Mouse (Mus musculus) stomach, embryonic 15.5 days (tissue): ENCODE measurements around the gene Sf3b2. TPM values are rescaled to one million over a fixed set of nuclear protein-coding genes. Genes with fewer than 3 reads are reported as not detected.

Source experiments
- ATAC-seq: fragments of 200-750 bp; cut with Nextera tagmentation; 2 replicates; pipeline ENCODE4 v1.8.0; 2017; ENCODE audit warnings: low read depth, moderate number of reproducible peaks, moderate TSS enrichment; ENCODE audit not compliant: insufficient read depth, low FRiP score
- H3K27ac ChIP-seq: fragments of 300-500 bp; sonication (generic); 2 replicates; pipeline ENCODE4 v1.5.1; 2015; ENCODE audit warnings: mild to moderate bottlenecking, inconsistent platforms
- H3K27me3 ChIP-seq: fragments of 300-500 bp; sonication (generic); replicated peaks from 2 replicates; pipeline ENCODE4 v1.6.1; 2015; ENCODE audit warnings: inconsistent platforms
- H3K36me3 ChIP-seq: fragments of 300-500 bp; sonication (generic); 2 replicates; pipeline ENCODE4 v1.6.1; 2015; ENCODE audit warnings: inconsistent platforms
- H3K4me1 ChIP-seq: fragments of 300-500 bp; sonication (generic); 2 replicates; pipeline ENCODE4 v1.6.1; 2015; ENCODE audit warnings: inconsistent platforms
- H3K4me2 ChIP-seq: fragments of 300-500 bp; sonication (generic); 2 replicates; pipeline ENCODE4 v1.6.1; 2015; ENCODE audit warnings: mild to moderate bottlenecking, inconsistent platforms
- H3K4me3 ChIP-seq: fragments of 300-500 bp; sonication (generic); replicated peaks from 2 replicates; pipeline ENCODE4 v1.5.1; 2015; ENCODE audit warnings: inconsistent platforms
- H3K9ac ChIP-seq: fragments of 300-500 bp; sonication (generic); 2 replicates; pipeline ENCODE4 v1.6.1; 2015; ENCODE audit warnings: inconsistent platforms
- H3K9me3 ChIP-seq: fragments of 300-500 bp; sonication (generic); 2 replicates; pipeline ENCODE4 v1.6.1; 2016; ENCODE audit warnings: inconsistent platforms
- WGBS: fragments of 180-500 bp; shearing (Covaris S2); methylation state at CpG from one replicate; pipeline ENCODE4 v1.1.7; 2015; 5-methylcytosine and 5-hydroxymethylcytosine counted together
- polyA plus RNA-seq: library from polyadenylated mRNA; unstranded; fragments of >200 nt; fragmentation: Nextera tagmentation; extraction: Ambion mirVana; gene quantifications from 2 replicates; pipeline ENCODE4 v1.2.1, GENCODE M21; 2015

Gene Sf3b2
- 278 and 308 TPM in 2 replicates for polyA plus RNA-seq

GRCm38 (mm10) chr19:5294972-5295735 lies at the start of gene Sf3b2:
Gene Sf3b2, minus strand, starts transcription at chr19:5295455.
- Histone ChIP-seq H3K4me3 (peak within 1 kb of the TSS; percentile 64), H3K27ac (peak within 1 kb of the TSS; percentile 82), H3K4me1 (peaks cover 13% of the 10 kb centered on the region; the same call in 1 of the 2 replicates), H3K4me2 (peak within 1 kb of the TSS; percentile 85), H3K27me3 (no peaks in the 10 kb centered on the region), H3K36me3 (peaks cover 23% of the 10 kb centered on the region), H3K9ac (peak within 1 kb of the TSS; percentile 54), H3K9me3 (no peaks in the 10 kb centered on the region)
- ATAC-seq: peak; percentile 98
- WGBS: under 1% methylated on average over 46 of the region's 46 CpGs

GRCm38 (mm10) chr19:5341360-5341759 lies 46.1 kb upstream of the Sf3b2 start:
- H3K27me3 ChIP-seq: no peaks in the 10 kb centered on the region
- no peaks in the 10 kb centered on the region for H3K36me3 ChIP-seq
- ATAC-seq: no peak
- H3K27ac ChIP-seq: no peak overlapping the region
- no peak overlapping the region for H3K4me3 ChIP-seq
- WGBS: 88% methylated on average over 7 of the region's 7 CpGs
- no peaks in the 10 kb centered on the region for H3K4me1 ChIP-seq
- H3K9me3 ChIP-seq: no peaks in the 10 kb centered on the region
- H3K4me2 ChIP-seq: no peak overlapping the region
- no peak overlapping the region for H3K9ac ChIP-seq

- no peaks in the 10 kb centered on the region for H3K9me3 ChIP-seq
Measured at GRCm38 (mm10) chr19:5337975-5338374, 42.7 kb upstream of the Sf3b2 start.

GRCm38 (mm10) chr19:5335441-5335840 lies 40.2 kb upstream of the Sf3b2 start, which contains the start of gene Catsper1:
Gene Catsper1, plus strand, starts transcription at chr19:5335741.
- H3K9ac ChIP-seq: no peak within 1 kb of the TSS
- H3K9me3 ChIP-seq: no peaks in the 10 kb centered on the region
- 87% methylated on average over 6 of the region's 6 CpGs for WGBS
- no peak within 1 kb of the TSS for H3K27ac ChIP-seq
- no peak within 1 kb of the TSS for H3K4me2 ChIP-seq
- H3K27me3 ChIP-seq: no peaks in the 10 kb centered on the region
- H3K4me1 ChIP-seq: no peaks in the 10 kb centered on the region
- H3K36me3 ChIP-seq: no peaks in the 10 kb centered on the region
- H3K4me3 ChIP-seq: no peak within 1 kb of the TSS
- no peak for ATAC-seq

More at GRCm38 (mm10) chr19:5337975-5338374, 42.7 kb upstream of the Sf3b2 start:
- ATAC-seq: no peak
- no peaks in the 10 kb centered on the region for H3K4me1 ChIP-seq
- no peaks in the 10 kb centered on the region for H3K27me3 ChIP-seq
- 19% methylated on average over 5 of the region's 5 CpGs for WGBS
- H3K4me2 ChIP-seq: no peak overlapping the region
- no peak overlapping the region for H3K4me3 ChIP-seq
- no peak overlapping the region for H3K27ac ChIP-seq
- no peaks in the 10 kb centered on the region for H3K36me3 ChIP-seq
- H3K9ac ChIP-seq: no peak overlapping the region

- H3K4me1 ChIP-seq: no peaks in the 10 kb centered on the region
- H3K9ac ChIP-seq: no peak overlapping the region
- no peak for ATAC-seq
- H3K4me3 ChIP-seq: no peak overlapping the region
- no peaks in the 10 kb centered on the region for H3K36me3 ChIP-seq
- H3K9me3 ChIP-seq: no peaks in the 10 kb centered on the region
- H3K27me3 ChIP-seq: no peaks in the 10 kb centered on the region
- H3K27ac ChIP-seq: no peak overlapping the region
- WGBS: 64% methylated on average over 5 of the region's 5 CpGs
- no peak overlapping the region for H3K4me2 ChIP-seq
Measured at GRCm38 (mm10) chr19:5334741-5335140, 39.5 kb upstream of the Sf3b2 start.

GRCm38 (mm10) chr19:5327970-5328369 lies 32.7 kb upstream of the Sf3b2 start:
- Histone ChIP-seq H3K27ac (no peak overlapping the region), H3K9me3 (no peaks in the 10 kb centered on the region), H3K27me3 (no peaks in the 10 kb centered on the region), H3K4me3 (no peak overlapping the region), H3K36me3 (no peaks in the 10 kb centered on the region), H3K4me1 (no peaks in the 10 kb centered on the region), H3K9ac (no peak overlapping the region), H3K4me2 (no peak overlapping the region)
- ATAC-seq: no peak
- 65% methylated on average over 19 of the region's 19 CpGs for WGBS

- Histone ChIP-seq H3K9me3 (no peaks in the 10 kb centered on the region), H3K4me3 (no peak overlapping the region), H3K4me2 (no peak overlapping the region), H3K4me1 (no peaks in the 10 kb centered on the region), H3K36me3 (no peaks in the 10 kb centered on the region), H3K9ac (no peak overlapping the region), H3K27ac (no peak overlapping the region), H3K27me3 (no peaks in the 10 kb centered on the region)
- WGBS: 48% methylated on average over 17 of the region's 17 CpGs
- ATAC-seq: no peak
Measured at GRCm38 (mm10) chr19:5323801-5324200, 28.5 kb upstream of the Sf3b2 start.

GRCm38 (mm10) chr19:5313189-5313588 lies 17.9 kb upstream of the Sf3b2 start:
- no peak overlapping the region for H3K9ac ChIP-seq
- no peaks in the 10 kb centered on the region for H3K27me3 ChIP-seq
- no peak overlapping the region for H3K4me2 ChIP-seq
- no peak overlapping the region for H3K4me3 ChIP-seq
- no peak overlapping the region for H3K27ac ChIP-seq
- no peaks in the 10 kb centered on the region for H3K36me3 ChIP-seq
- ATAC-seq: no peak
- no peaks in the 10 kb centered on the region for H3K4me1 ChIP-seq
- WGBS: 82% methylated on average over 8 of the region's 8 CpGs
- H3K9me3 ChIP-seq: no peaks in the 10 kb centered on the region

GRCm38 (mm10) chr19:5309025-5309424 lies 13.8 kb upstream of the Sf3b2 start:
- no peak overlapping the region for H3K9ac ChIP-seq
- no peaks in the 10 kb centered on the region for H3K4me1 ChIP-seq
- no peak for ATAC-seq
- H3K4me2 ChIP-seq: no peak overlapping the region
- no peak overlapping the region for H3K4me3 ChIP-seq
- H3K27ac ChIP-seq: no peak overlapping the region
- no peaks in the 10 kb centered on the region for H3K9me3 ChIP-seq
- 84% methylated on average over 7 of the region's 7 CpGs for WGBS
- H3K36me3 ChIP-seq: no peaks in the 10 kb centered on the region
- H3K27me3 ChIP-seq: no peaks in the 10 kb centered on the region

GRCm38 (mm10) chr19:5306968-5307734 lies 11.9 kb upstream of the Sf3b2 start:
- Histone ChIP-seq H3K36me3 (no peaks in the 10 kb centered on the region), H3K4me2 (peak overlapping the region; percentile 50), H3K27ac (no peak overlapping the region), H3K27me3 (no peaks in the 10 kb centered on the region), H3K9me3 (no peaks in the 10 kb centered on the region), H3K4me3 (peak overlapping the region; percentile 24), H3K9ac (no peak overlapping the region), H3K4me1 (no peaks in the 10 kb centered on the region)
- ATAC-seq: no peak
- WGBS: 39% methylated on average over 98 of the region's 98 CpGs

- no peak overlapping the region for H3K4me2 ChIP-seq
- no peak for ATAC-seq
- no peaks in the 10 kb centered on the region for H3K36me3 ChIP-seq
- H3K4me3 ChIP-seq: no peak overlapping the region
- H3K27me3 ChIP-seq: no peaks in the 10 kb centered on the region
- no peak overlapping the region for H3K9ac ChIP-seq
- WGBS: 87% methylated on average over 6 of the region's 6 CpGs
- H3K4me1 ChIP-seq: no peaks in the 10 kb centered on the region
- no peaks in the 10 kb centered on the region for H3K9me3 ChIP-seq
- H3K27ac ChIP-seq: no peak overlapping the region
Measured at GRCm38 (mm10) chr19:5306279-5306678, 11.0 kb upstream of the Sf3b2 start.

- ATAC-seq: no peak
- Histone ChIP-seq H3K27ac (no peak overlapping the region), H3K4me3 (no peak overlapping the region), H3K9ac (no peak overlapping the region), H3K36me3 (no peaks in the 10 kb centered on the region), H3K4me1 (0 out of 2 replicates have a peak, but pooled peaks cover 6% of the 10 kb centered on the region), H3K27me3 (no peaks in the 10 kb centered on the region), H3K9me3 (no peaks in the 10 kb centered on the region), H3K4me2 (no peak overlapping the region)
- WGBS: 18% methylated on average over 4 of the region's 4 CpGs
Measured at GRCm38 (mm10) chr19:5302455-5302854, 7.2 kb upstream of the Sf3b2 start.
